Mouse (Mus musculus): ENCODE measurements around the gene Zbtb1.

- TF ChIP-seq CTCF (IDR thresholded peaks at IDR 0.05; ENCODE audit: control insufficient read depth, insufficient read depth, low read length) (no peak), POLR2A (IDR thresholded peaks at IDR 0.05; ENCODE audit: borderline replicate concordance, control insufficient read depth, low read depth, low read length) (no peak)
These were observed 39.1 kb downstream of the Zbtb1 start for GRCm38 (mm10) chr12:76409166-76409565.
